Mouse (Mus musculus): ENCODE results near the gene Hexim2. TPM values are rescaled to one million over a fixed set of nuclear protein-coding genes. Genes with fewer than 3 reads are reported as not detected.

The Hexim2 gene
- polyA plus RNA-seq, 1 experiment from 2014 or later, result 6.3 TPM

- H3K4me2 ChIP-seq, result no peak overlapping the region
- H3K4me3 ChIP-seq (ENCODE audit: low read depth, low read length), result no peak overlapping the region
- no peaks in the 10 kb centered on the region for H3K36me3 ChIP-seq (ENCODE audit: control insufficient read depth, insufficient read depth, low read length)
- no peak overlapping the region for H3K9ac ChIP-seq (ENCODE audit: low read length)
- no peak overlapping the region for H3K27ac ChIP-seq (ENCODE audit: low read depth, low read length)
- peaks cover 38% of the 10 kb centered on the region for H3K27me3 ChIP-seq (ENCODE audit: control insufficient read depth, insufficient read depth, low read length)
- WGBS, result 81% methylated on average over 5 of the region's 5 CpGs
- no peaks in the 10 kb centered on the region; the same call in 1 of the 2 replicates for H3K4me1 ChIP-seq (ENCODE audit: control insufficient read depth, insufficient read depth, low read length)
- DNase-seq (ENCODE audit: low spot score, missing footprints), result no peak
- ATAC-seq (ENCODE audit: low FRiP score), result no peak
- H3K9me3 ChIP-seq (ENCODE audit: control insufficient read depth, low read length), result no peaks in the 10 kb centered on the region; the same call in 1 of the 2 replicates
Measured at GRCm38 (mm10) chr11:103169664-103170063, 37.4 kb downstream of the Hexim2 start.

- peaks cover 38% of the 10 kb centered on the region for H3K27me3 ChIP-seq (ENCODE audit: control insufficient read depth, insufficient read depth, low read length)
- no peak for ATAC-seq (ENCODE audit: low FRiP score)
- no peaks in the 10 kb centered on the region; the same call in 1 of the 2 replicates for H3K4me1 ChIP-seq (ENCODE audit: control insufficient read depth, insufficient read depth, low read length)
- H3K9ac ChIP-seq (ENCODE audit: low read length), result no peak overlapping the region
- no peak overlapping the region for H3K27ac ChIP-seq (ENCODE audit: low read depth, low read length)
- H3K4me3 ChIP-seq (ENCODE audit: low read depth, low read length), result no peak overlapping the region
- no peaks in the 10 kb centered on the region; the same call in 1 of the 2 replicates for H3K9me3 ChIP-seq (ENCODE audit: control insufficient read depth, low read length)
- H3K4me2 ChIP-seq, result peak overlapping the region; percentile 96
- DNase-seq (ENCODE audit: low spot score, missing footprints), result no peak
- no peaks in the 10 kb centered on the region for H3K36me3 ChIP-seq (ENCODE audit: control insufficient read depth, insufficient read depth, low read length)
- 53% methylated on average over 3 of the region's 3 CpGs for WGBS
Measured at GRCm38 (mm10) chr11:103170111-103170493, 37.9 kb downstream of the Hexim2 start.

DNA sequence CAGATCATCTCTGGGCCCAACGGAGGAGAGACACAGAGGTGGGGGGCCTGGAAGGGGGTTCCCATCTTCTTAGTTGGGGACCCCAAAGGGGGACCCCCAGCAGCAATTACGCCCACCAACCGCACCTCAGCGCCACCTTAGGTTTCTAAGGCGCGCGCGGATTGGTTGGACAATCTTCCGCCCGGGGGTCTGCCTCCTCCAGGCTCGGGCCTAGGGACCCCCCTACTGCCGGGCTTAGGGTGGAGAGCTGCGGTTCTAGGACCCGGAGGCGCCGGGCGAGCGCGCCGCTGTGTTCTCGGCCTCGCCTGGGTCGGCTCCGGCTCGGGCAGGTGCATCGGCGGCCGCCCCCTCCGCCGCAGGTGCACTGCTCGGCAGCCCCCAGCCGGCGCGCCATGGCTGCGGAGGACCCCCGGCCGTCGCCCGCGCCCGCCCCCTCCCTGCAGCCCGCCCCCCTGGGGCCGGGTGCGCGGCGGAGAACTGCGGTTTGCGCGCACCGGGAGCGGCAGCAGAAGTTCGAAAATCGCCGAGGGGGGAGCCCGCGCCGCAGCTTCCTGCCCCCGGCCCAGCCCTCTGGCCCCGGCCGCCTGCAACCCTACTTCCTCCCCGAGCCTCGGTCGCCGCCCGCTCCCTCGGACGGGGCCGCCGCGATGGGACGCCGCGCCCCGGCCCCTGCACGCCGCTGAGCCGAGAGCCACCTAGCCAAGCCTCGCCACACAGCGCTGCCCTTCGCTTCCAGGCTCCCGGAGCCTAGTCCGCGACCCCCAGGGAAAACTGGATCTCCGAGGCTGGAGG lies 38.5 kb downstream of the Hexim2 start, which contains the start of gene Fmnl1:
Gene Fmnl1 (plus strand): TSS at position 614 of the 792 bp plus-strand sequence.
- Histone ChIP-seq H3K27me3 (ENCODE audit: control insufficient read depth, insufficient read depth, low read length) (peaks cover 38% of the 10 kb centered on the region), H3K9ac (ENCODE audit: low read length) (peak within 1 kb of the TSS; percentile 65), H3K27ac (ENCODE audit: low read depth, low read length) (no peak within 1 kb of the TSS), H3K4me3 (ENCODE audit: low read depth, low read length) (peak within 1 kb of the TSS; percentile 58), H3K9me3 (ENCODE audit: control insufficient read depth, low read length) (no peaks in the 10 kb centered on the region; the same call in 1 of the 2 replicates), H3K4me2 (peak within 1 kb of the TSS; percentile 96), H3K4me1 (ENCODE audit: control insufficient read depth, insufficient read depth, low read length) (no peaks in the 10 kb centered on the region; the same call in 1 of the 2 replicates), H3K36me3 (ENCODE audit: control insufficient read depth, insufficient read depth, low read length) (no peaks in the 10 kb centered on the region)
- 1% methylated on average over 63 of the region's 84 CpGs for WGBS
- ATAC-seq (ENCODE audit: low FRiP score), result peak; percentile 59; the same call in 1 of the 2 replicates
- no peak for DNase-seq (ENCODE audit: low spot score, missing footprints)

- DNase-seq (ENCODE audit: low spot score, missing footprints) (peak; percentile 89), ATAC-seq (ENCODE audit: low FRiP score) (no peak; the same call in 1 of the 2 replicates)
- Histone ChIP-seq H3K4me3 (ENCODE audit: low read depth, low read length) (peak overlapping the region; percentile 58), H3K27ac (ENCODE audit: low read depth, low read length) (no peak overlapping the region), H3K4me1 (ENCODE audit: control insufficient read depth, insufficient read depth, low read length) (no peaks in the 10 kb centered on the region; the same call in 1 of the 2 replicates), H3K4me2 (peak overlapping the region; percentile 96), H3K9me3 (ENCODE audit: control insufficient read depth, low read length) (no peaks in the 10 kb centered on the region), H3K36me3 (ENCODE audit: control insufficient read depth, insufficient read depth, low read length) (no peaks in the 10 kb centered on the region), H3K9ac (ENCODE audit: low read length) (peak overlapping the region; percentile 65), H3K27me3 (ENCODE audit: control insufficient read depth, insufficient read depth, low read length) (peaks cover 38% of the 10 kb centered on the region)
- WGBS, result 2% methylated on average over 23 of the region's 23 CpGs
Measured at GRCm38 (mm10) chr11:103171286-103171620, 39.0 kb downstream of the Hexim2 start.

GRCm38 (mm10) chr11:103171703-103172391 lies 39.6 kb downstream of the Hexim2 start:
- H3K27ac ChIP-seq (ENCODE audit: low read depth, low read length), result no peak overlapping the region
- H3K4me3 ChIP-seq (ENCODE audit: low read depth, low read length), result no peak overlapping the region; the same call in 1 of the 2 replicates
- peaks cover 38% of the 10 kb centered on the region for H3K27me3 ChIP-seq (ENCODE audit: control insufficient read depth, insufficient read depth, low read length)
- H3K4me2 ChIP-seq, result no peak overlapping the region
- no peaks in the 10 kb centered on the region for H3K36me3 ChIP-seq (ENCODE audit: control insufficient read depth, insufficient read depth, low read length)
- no peaks in the 10 kb centered on the region; the same call in 1 of the 2 replicates for H3K4me1 ChIP-seq (ENCODE audit: control insufficient read depth, insufficient read depth, low read length)
- no peaks in the 10 kb centered on the region for H3K9me3 ChIP-seq (ENCODE audit: control insufficient read depth, low read length)
- 50% methylated on average over 9 of the region's 9 CpGs for WGBS
- no peak overlapping the region for H3K9ac ChIP-seq (ENCODE audit: low read length)
- ATAC-seq (ENCODE audit: low FRiP score) (no peak), DNase-seq (ENCODE audit: low spot score, missing footprints) (no peak)

- Histone ChIP-seq H3K27ac (ENCODE audit: low read depth, low read length) (no peak overlapping the region), H3K9ac (ENCODE audit: low read length) (no peak overlapping the region), H3K4me2 (no peak overlapping the region), H3K36me3 (ENCODE audit: control insufficient read depth, insufficient read depth, low read length) (no peaks in the 10 kb centered on the region), H3K4me1 (ENCODE audit: control insufficient read depth, insufficient read depth, low read length) (no peaks in the 10 kb centered on the region; the same call in 1 of the 2 replicates), H3K9me3 (ENCODE audit: control insufficient read depth, low read length) (no peaks in the 10 kb centered on the region), H3K4me3 (ENCODE audit: low read depth, low read length) (no peak overlapping the region), H3K27me3 (ENCODE audit: control insufficient read depth, insufficient read depth, low read length) (peaks cover 38% of the 10 kb centered on the region)
- DNase-seq (ENCODE audit: low spot score, missing footprints) (no peak), ATAC-seq (ENCODE audit: low FRiP score) (no peak)
- WGBS, result 74% methylated on average over 6 of the region's 6 CpGs
Measured at GRCm38 (mm10) chr11:103172392-103173040, 40.3 kb downstream of the Hexim2 start.

DNA sequence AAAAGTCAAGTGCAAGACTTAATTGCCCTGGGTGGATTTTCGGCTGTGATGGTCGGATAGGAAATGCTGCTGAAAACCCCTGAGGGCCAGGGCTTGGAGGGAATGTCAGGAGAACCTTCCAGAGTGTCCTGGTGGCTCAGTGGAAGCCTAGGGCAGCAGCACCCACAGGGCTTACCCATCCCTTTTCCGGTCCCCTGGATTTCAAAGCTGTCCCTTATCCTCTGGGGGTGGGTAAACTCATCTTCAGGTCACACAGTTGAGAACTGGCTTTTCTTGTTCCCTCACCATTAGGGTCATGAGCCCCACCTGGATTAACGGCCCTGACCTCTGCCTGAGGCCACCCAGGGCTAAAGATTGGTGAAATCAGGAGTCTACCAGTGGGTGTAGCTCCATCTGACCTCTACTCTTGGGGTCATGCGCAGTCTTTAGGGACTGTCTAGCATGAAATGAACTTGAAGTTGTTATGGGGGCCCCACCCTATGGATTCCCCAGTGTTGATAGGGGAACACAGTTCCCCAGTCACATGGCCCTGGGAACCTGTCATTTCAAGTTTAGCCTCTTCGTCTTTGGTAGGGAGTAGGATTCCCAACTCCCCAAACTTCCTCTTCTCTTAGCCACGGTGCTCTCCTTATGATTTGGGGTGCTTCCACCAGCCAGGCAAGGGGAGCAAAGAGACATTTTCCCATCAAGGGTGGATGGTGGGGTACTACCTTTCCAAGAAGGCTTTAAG lies 41.0 kb downstream of the Hexim2 start:
- Histone ChIP-seq H3K27me3 (ENCODE audit: control insufficient read depth, insufficient read depth, low read length) (peaks cover 38% of the 10 kb centered on the region), H3K27ac (ENCODE audit: low read depth, low read length) (no peak overlapping the region), H3K9ac (ENCODE audit: low read length) (no peak overlapping the region), H3K9me3 (ENCODE audit: control insufficient read depth, low read length) (no peaks in the 10 kb centered on the region), H3K36me3 (ENCODE audit: control insufficient read depth, insufficient read depth, low read length) (no peaks in the 10 kb centered on the region), H3K4me1 (ENCODE audit: control insufficient read depth, insufficient read depth, low read length) (no peaks in the 10 kb centered on the region; the same call in 1 of the 2 replicates), H3K4me3 (ENCODE audit: low read depth, low read length) (no peak overlapping the region), H3K4me2 (no peak overlapping the region)
- DNase-seq (ENCODE audit: low spot score, missing footprints) (no peak), ATAC-seq (ENCODE audit: low FRiP score) (no peak)
- WGBS, result 88% methylated on average over 7 of the region's 7 CpGs

GRCm38 (mm10) chr11:103173771-103174344 lies 41.6 kb downstream of the Hexim2 start:
- Histone ChIP-seq H3K9me3 (ENCODE audit: control insufficient read depth, low read length) (no peaks in the 10 kb centered on the region), H3K9ac (ENCODE audit: low read length) (no peak overlapping the region), H3K4me2 (no peak overlapping the region), H3K27me3 (ENCODE audit: control insufficient read depth, insufficient read depth, low read length) (peaks cover 38% of the 10 kb centered on the region), H3K4me3 (ENCODE audit: low read depth, low read length) (no peak overlapping the region), H3K36me3 (ENCODE audit: control insufficient read depth, insufficient read depth, low read length) (no peaks in the 10 kb centered on the region), H3K27ac (ENCODE audit: low read depth, low read length) (no peak overlapping the region), H3K4me1 (ENCODE audit: control insufficient read depth, insufficient read depth, low read length) (no peaks in the 10 kb centered on the region; the same call in 1 of the 2 replicates)
- WGBS, result 92% methylated on average over 11 of the region's 11 CpGs
- ATAC-seq (ENCODE audit: low FRiP score), result no peak
- DNase-seq (ENCODE audit: low spot score, missing footprints), result no peak
